Mouse (Mus musculus) heart, adult 2 months (tissue): ENCODE measurements around the gene Insig1.

Experiments
- CTCF ChIP-seq: fragments of 200-600 bp; IDR thresholded peaks from 2 replicates; pipeline ENCODE4 v1.8.1; 2022; ENCODE audit warnings: antibody characterized with exemption, mild to moderate bottlenecking, moderate library complexity
- EP300 ChIP-seq: fragments of 200-500 bp; IDR thresholded peaks from 2 replicates; pipeline ENCODE4 v1.6.1; 2011; ENCODE audit warnings: low read depth, low read length, control low read depth; ENCODE audit not compliant: insufficient read depth
- POLR2A ChIP-seq: fragments of 200-500 bp; IDR thresholded peaks from 2 replicates; pipeline ENCODE4 v1.6.1; 2011; ENCODE audit warnings: mild to moderate bottlenecking, low read depth, low read length, control low read depth; ENCODE audit not compliant: insufficient read depth

DNA sequence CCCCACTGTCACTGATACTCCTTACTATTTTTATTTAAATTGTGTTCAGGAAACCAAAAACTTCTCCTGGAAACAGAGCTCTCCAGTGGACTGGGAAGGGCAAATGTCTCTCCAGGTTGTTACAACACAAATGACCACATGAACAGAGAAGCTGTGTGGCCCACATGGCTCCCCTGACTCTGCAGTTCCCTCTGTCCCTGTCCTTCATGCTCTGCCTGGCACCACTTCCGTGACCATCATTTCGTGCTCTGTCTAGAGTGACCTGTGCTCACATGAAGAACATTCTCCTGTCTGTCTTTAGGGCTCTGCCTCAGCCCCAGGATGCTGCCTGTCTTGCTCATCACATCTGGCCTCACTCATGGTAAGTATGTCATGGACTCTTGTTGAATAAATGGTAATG lies 24.5 kb downstream of the Insig1 start:
- TF ChIP-seq POLR2A (no peak), CTCF (no peak), EP300 (no peak)
